Mouse (Mus musculus) megakaryocyte, embryonic 14.5 days (primary cell): ENCODE results near the gene Itga5. TPM values are rescaled to one million over a fixed set of nuclear protein-coding genes. Genes with fewer than 3 reads are reported as not detected.
A peak's percentile ranks its signal among the peaks of the same experiment; 100 is the strongest.

Experiments
- H3K27me3 ChIP-seq: replicated peaks from 2 replicates; pipeline ENCODE3; 2012; ENCODE audit warnings: inconsistent platforms
- H3K36me3 ChIP-seq: replicated peaks from 2 replicates; pipeline ENCODE3; 2012; ENCODE audit warnings: low read length, inconsistent platforms, mixed read lengths
- H3K4me1 ChIP-seq: 2 replicates; pipeline ENCODE4 v1.6.1; 2012; ENCODE audit warnings: inconsistent platforms
- H3K4me3 ChIP-seq: replicated peaks from 2 replicates; pipeline ENCODE3; 2012; ENCODE audit warnings: moderate library complexity, mild to moderate bottlenecking, inconsistent platforms
- H3K9me3 ChIP-seq: 2 replicates; pipeline ENCODE4 v1.6.1; 2012; ENCODE audit warnings: inconsistent platforms
- FLI1 ChIP-seq: IDR thresholded peaks from 2 replicates; pipeline ENCODE4 v1.6.1; 2012; ENCODE audit warnings: low read length, inconsistent platforms, mixed read lengths
- GATA1 ChIP-seq: IDR thresholded peaks from 3 replicates; pipeline ENCODE4 v1.6.1; 2012; ENCODE audit warnings: mixed read lengths, low read length, inconsistent platforms, borderline replicate concordance
- polyA plus RNA-seq: library from polyadenylated mRNA; stranded (reverse); fragments of >175 nt; gene quantifications from 2 replicates; pipeline ENCODE4 v1.2.3, GENCODE M21; 2012; ENCODE audit warnings: low replicate concordance; ENCODE audit not compliant: insufficient read depth

The Itga5 gene
- polyA plus RNA-seq, 1 experiment: 20.5 TPM

GRCm38 (mm10) chr15:103342415-103342814 lies 24.1 kb downstream of the Itga5 start:
- Histone ChIP-seq H3K36me3 (peaks cover 68% of the 10 kb centered on the region), H3K9me3 (no peaks in the 10 kb centered on the region), H3K27me3 (no peaks in the 10 kb centered on the region), H3K4me1 (peaks cover 89% of the 10 kb centered on the region), H3K4me3 (peak overlapping the region; percentile 96)
- TF ChIP-seq FLI1 (no peak), GATA1 (no peak)

DNA sequence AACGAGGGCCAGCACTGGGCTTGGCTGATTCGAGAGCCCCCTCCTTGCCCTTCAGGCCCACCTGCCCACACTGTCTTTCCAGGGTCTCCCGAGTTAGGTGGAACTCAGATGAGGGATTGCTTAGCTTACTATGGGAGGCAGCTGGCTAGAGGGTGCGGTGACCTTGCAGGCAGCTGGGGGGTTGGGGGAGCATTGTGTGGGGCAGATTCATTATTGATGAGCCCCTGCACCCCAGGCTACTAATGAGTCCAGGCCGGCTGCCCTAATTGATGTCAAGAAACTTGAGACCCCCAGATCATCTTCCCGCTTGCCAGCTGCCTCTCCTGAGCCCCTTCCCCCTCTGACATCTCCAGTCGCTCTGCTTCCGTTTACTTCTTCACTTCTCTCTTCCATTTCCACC lies 25.0 kb downstream of the Itga5 start:
- TF ChIP-seq FLI1: no peak
- TF ChIP-seq GATA1: no peak
- no peaks in the 10 kb centered on the region for H3K9me3 ChIP-seq
- peaks cover 92% of the 10 kb centered on the region for H3K4me1 ChIP-seq
- H3K36me3 ChIP-seq: peaks cover 68% of the 10 kb centered on the region
- no peaks in the 10 kb centered on the region for H3K27me3 ChIP-seq
- H3K4me3 ChIP-seq: peak overlapping the region; percentile 96

- H3K27me3 ChIP-seq: no peaks in the 10 kb centered on the region
- TF ChIP-seq GATA1: no peak
- no peak for TF ChIP-seq FLI1
- no peaks in the 10 kb centered on the region for H3K9me3 ChIP-seq
- peaks cover 68% of the 10 kb centered on the region for H3K36me3 ChIP-seq
- H3K4me1 ChIP-seq: peaks cover 92% of the 10 kb centered on the region
- peak overlapping the region; percentile 96 for H3K4me3 ChIP-seq
These were observed 25.8 kb downstream of the Itga5 start for GRCm38 (mm10) chr15:103340786-103341185.

DNA sequence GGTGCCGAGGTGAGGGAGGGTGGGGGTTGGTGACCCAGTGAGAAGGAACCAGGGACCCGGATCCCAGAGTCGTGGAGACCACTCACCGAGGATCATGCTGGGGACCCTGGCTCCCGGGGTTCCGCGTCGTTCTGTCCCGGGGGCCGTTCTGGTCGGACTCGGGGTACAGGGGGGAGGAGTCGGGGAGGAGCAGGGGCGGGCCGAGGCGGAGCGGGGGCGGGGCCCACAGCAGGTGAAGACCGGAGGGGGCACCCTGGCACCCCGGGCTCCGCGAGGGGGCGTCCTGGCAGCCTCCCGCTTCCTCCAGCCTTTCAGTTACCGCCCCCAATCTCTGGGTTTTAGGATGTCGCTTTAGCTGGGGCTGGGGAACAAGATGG lies 26.6 kb downstream of the Itga5 start, which contains the start of gene Zfp385a:
TSS of gene Zfp385a (minus strand) at position 133 of the 377 bp plus-strand sequence.
- Histone ChIP-seq H3K4me1 (peaks cover 92% of the 10 kb centered on the region), H3K9me3 (no peaks in the 10 kb centered on the region), H3K36me3 (peaks cover 68% of the 10 kb centered on the region), H3K4me3 (peak within 1 kb of the TSS; percentile 96), H3K27me3 (no peaks in the 10 kb centered on the region)
- no peak for TF ChIP-seq GATA1
- TF ChIP-seq FLI1: no peak

DNA sequence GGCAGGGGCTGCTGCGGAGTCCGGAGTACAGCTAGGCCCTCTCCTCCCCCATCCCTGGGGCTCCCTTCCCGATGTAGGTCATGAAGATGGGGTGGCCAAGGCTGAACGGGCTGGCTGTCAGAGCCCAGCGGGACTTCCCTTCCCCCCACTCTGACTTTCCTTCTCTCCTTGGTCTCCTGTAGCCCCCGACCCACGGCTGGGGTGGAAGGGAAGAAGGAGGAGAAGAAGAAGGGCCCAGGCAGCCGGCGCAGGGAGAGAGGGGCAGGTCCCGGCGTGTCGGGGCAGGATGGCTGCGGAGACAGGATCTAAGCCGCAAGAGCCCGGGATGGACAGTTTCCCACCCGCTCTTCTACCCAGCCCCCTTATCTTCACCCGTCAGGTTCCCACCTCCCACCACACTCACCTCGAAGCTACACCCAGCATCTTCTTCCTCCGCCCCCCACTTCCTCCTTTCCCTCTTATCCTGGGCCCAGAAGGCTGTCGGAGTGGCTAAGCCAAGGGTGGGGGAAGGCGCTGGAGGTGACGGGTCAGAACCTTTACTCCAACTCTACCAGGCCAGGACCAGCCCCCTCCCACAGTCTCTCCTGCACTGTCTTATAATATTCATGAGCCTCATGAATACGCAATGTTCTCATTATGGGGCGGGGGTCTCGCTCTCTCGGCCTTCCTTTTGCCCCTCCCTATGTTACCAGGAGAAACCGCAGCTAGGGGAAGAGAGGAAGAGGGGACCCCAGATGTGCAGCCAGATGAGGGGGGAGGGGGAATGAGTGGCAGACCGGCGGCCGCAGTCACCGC lies 27.2 kb downstream of the Itga5 start:
- Histone ChIP-seq H3K4me3 (peak overlapping the region; percentile 96), H3K36me3 (peaks cover 66% of the 10 kb centered on the region), H3K4me1 (peaks cover 92% of the 10 kb centered on the region), H3K27me3 (no peaks in the 10 kb centered on the region), H3K9me3 (no peaks in the 10 kb centered on the region)
- TF ChIP-seq FLI1 (peak; percentile 49; the same call in 1 of the 2 replicates), GATA1 (peak; percentile 67; the same call in 1 of the 3 replicates)

DNA sequence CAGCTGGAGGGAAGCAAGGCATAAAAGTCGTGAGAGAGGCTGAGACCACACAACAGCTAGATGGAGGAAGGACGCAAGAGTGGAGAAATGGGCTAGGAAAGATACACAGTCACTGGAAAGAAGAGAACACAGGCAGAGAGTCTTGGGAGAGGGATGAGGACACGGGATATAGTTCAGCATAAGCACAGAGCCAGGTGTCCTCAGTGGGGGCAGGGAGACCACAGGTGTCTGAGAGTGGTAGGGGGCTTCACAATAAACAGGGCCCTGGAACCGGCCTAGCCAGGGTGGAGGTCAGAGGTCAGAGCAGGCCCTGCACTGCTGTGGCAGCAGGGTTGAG lies 27.8 kb downstream of the Itga5 start:
- Histone ChIP-seq H3K4me3 (peak overlapping the region; percentile 96), H3K27me3 (no peaks in the 10 kb centered on the region), H3K4me1 (peaks cover 92% of the 10 kb centered on the region), H3K36me3 (peaks cover 66% of the 10 kb centered on the region), H3K9me3 (no peaks in the 10 kb centered on the region)
- no peak for TF ChIP-seq GATA1
- no peak for TF ChIP-seq FLI1

DNA sequence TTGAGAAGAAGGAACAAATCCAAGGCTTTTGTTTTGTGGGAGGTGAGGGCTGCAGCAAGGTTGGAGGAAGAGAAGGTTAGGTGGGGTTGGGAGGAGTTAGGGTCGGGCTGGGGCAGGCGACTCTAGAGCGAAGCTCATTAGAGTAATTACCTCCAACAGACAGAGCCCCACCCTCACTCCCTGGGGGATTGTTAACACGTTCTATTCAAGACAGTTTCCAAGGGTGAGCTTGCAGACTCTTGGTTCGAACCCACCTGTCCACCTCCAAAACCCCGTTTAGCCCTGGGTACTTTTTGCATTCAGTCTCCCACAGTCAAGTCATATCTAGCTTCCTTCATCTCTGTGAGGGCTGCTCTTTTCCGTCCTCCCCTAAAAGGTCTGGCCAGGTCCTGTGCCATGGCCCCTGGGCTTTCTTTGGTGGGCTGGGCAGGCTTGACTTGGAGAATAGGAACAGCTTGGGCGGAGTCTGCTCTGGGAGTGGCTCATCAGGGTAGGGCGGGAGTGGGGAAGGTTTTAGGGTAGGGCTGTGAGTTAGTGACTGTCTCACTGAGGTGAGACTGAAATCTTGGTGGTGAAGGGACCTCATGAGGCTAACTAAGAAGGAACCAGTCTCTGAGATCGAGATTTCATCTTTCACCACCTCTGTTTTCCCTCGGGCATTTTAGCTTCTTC lies 29.4 kb downstream of the Itga5 start:
- Histone ChIP-seq H3K9me3 (no peaks in the 10 kb centered on the region), H3K4me1 (peaks cover 92% of the 10 kb centered on the region), H3K36me3 (peaks cover 71% of the 10 kb centered on the region), H3K4me3 (peak overlapping the region; percentile 96), H3K27me3 (no peaks in the 10 kb centered on the region)
- no peak for TF ChIP-seq FLI1
- no peak for TF ChIP-seq GATA1

DNA sequence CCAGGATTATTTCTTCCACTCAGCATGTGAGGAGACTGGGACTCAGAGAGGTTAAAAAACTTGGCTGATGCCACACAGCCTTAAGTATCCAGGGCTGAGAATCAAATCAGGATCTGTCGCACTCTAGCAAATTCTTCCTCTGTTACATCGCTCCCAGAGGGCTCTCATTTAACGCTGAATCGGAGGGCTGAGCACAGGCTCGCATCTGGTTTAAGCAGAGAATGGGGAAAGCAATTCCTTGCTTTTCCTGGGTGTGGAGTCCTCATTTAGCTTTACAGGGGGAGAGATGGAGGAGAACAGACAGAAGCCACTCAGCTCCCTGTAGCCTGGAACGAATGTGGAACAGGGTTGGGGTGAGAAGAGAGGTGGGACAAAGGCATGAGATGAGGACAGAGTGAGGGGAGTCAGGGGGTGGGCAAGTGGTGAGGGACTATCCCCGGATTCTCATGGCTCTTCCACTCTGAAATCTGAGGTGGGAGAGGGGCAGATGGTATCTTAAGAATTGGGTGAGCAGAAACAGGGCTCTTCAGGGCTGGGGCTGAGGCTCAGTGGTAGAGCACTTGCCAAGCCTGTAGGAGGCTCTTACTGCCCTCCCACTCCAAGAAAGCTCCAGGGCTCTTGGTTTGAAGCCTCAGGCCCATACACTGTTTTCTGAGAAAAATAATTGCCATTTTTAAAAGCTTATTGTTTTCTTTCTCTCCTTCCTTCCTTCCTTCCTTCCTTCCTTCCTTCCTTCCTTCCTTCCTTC lies 30.9 kb downstream of the Itga5 start:
- H3K4me1 ChIP-seq: peaks cover 85% of the 10 kb centered on the region
- peaks cover 78% of the 10 kb centered on the region for H3K36me3 ChIP-seq
- TF ChIP-seq GATA1: no peak
- TF ChIP-seq FLI1: no peak
- H3K27me3 ChIP-seq: no peaks in the 10 kb centered on the region
- peak overlapping the region; percentile 67 for H3K4me3 ChIP-seq
- H3K9me3 ChIP-seq: no peaks in the 10 kb centered on the region

DNA sequence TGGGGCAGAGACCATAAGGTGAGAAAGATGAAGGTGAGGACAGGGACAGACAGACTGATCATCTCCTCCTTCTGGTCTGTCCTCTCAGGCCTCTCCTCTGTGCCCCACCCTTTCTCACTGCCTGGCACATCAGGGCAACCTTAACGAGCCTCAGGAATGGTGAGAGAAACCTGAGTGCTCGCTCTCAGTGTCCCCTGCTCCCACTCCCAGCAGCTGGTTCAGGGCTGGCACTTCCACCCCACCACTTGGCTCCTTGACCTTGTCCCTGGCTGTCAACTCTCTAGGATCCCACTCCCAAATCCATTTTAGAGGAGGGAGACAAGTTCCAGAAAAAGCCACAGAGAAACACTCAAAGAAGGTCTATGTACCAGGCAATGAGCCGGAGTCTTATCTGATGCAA lies 31.5 kb downstream of the Itga5 start:
- Histone ChIP-seq H3K4me1 (peaks cover 86% of the 10 kb centered on the region), H3K4me3 (peak overlapping the region; percentile 74), H3K9me3 (no peaks in the 10 kb centered on the region), H3K27me3 (no peaks in the 10 kb centered on the region), H3K36me3 (peaks cover 84% of the 10 kb centered on the region)
- TF ChIP-seq FLI1 (no peak), GATA1 (no peak)

DNA sequence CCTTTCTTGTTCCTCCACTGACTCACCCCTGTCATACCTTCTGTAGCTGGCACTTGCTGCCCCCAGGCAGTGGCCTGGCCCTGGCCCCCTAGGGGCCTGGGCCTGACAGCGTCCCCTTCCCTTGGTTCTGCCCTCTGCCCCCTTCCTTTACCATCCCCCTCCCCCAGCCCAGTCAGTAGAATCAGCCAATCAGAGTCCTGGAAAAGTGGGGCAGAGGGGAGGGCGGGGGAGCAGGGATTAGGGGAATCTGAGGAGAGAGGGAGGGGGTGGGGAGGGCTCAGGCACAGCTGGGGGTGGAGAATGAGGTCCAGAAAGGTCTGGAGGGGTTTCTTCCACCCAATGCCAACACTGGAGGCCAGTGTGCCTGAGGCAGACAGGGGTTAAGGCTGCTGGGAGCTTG lies 32.4 kb downstream of the Itga5 start:
- Histone ChIP-seq H3K27me3 (no peaks in the 10 kb centered on the region), H3K4me3 (peak overlapping the region; percentile 33), H3K9me3 (no peaks in the 10 kb centered on the region), H3K36me3 (peaks cover 93% of the 10 kb centered on the region), H3K4me1 (peaks cover 91% of the 10 kb centered on the region)
- TF ChIP-seq FLI1 (no peak), GATA1 (no peak)
